Mouse (Mus musculus) T-helper 17 cell (primary cell): Measurements from ENCODE around the gene Picalm.
"Not testable (repeated sequence)": the region's sequence is repeated elsewhere in the genome, so short reads cannot be mapped to it uniquely, and the experiment has no call there.

Experiments used
- in situ Hi-C, 2 experiments: fragments of 300-600 bp; cut with MboI, MseI; formaldehyde crosslinking; loops; 1 replicate in 1 of 2; 2 replicates in 1 of 2; pipeline ENCODE4 v1.15.1; 2025; ENCODE audit warnings: high pct_unique_total_duplicates in 2 of 2

Picalm gene

DNA sequence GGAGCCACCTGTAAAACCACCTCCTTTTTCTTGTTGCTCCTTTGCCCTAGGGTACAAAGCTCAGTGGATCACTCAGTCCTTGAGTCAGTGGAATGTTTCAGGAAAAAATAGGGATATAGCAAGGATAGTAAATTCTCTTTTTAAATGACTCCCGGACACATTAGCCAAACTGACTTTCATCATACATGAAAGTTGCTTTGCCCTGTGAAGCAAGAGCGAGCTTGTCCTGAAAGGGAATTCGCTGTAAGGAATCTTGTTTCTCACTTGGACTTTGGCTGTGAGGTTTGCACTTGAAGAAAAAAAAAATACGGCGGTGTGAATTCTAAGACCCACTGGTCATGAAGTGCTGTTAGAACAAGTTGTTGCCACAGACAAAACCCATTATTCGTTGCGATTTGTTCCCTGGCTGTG lies 1.8 kb downstream of the Picalm start:
- in situ Hi-C loops, result no loop called here

GRCm38 (mm10) chr7:90132322-90132721 lies 2.3 kb downstream of the Picalm start:
- in situ Hi-C loops, result no loop called here

DNA sequence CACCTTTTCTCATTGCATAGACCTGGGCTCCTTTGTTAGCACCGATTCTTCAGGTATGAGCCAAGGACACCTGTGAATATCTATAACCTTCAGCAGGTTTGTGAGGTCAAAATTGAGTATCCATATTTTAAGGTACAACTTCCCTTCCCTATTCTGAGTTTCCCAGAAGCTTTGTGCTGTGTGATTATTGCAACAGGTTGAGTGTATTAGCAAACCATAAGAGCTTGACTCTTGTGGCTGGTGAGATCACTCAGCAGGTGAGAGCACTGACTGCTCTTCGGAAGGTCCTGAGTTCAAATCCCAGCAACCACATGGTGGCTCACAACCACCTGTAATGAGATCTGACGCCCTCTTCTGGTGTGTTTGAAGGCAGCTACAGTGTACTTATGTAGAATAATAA lies 6.7 kb downstream of the Picalm start:
- in situ Hi-C loops, result no loop called here

- in situ Hi-C loops, result no loop called here
Observed at GRCm38 (mm10) chr7:90138359-90138758, 8.3 kb downstream of the Picalm start.

GRCm38 (mm10) chr7:90140290-90140689 lies 10.3 kb downstream of the Picalm start:
- in situ Hi-C loops, result loop anchor here in 1 of 2 experiments (10.0 kb wide), 1 partner anchor 535 kb away; no protein-coding TSS in a partner anchor

DNA sequence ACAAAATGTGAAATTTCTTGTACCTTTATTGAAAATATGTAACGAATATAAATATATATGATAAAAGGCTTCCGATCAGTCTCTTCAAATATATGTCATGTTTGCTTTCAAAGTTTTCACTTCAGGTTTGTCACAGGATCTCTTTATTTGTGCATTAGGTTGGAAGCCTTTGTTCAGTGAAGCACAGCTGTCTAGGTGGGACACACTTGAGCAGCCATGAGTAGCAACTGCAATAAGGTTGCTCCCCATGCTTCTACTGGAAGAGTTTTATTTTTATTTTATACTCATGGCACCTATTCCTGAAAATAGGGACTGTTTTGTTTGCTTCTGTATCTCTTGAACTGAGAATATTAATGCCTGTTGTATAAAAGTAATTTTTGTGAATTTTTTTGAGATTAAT lies 14.3 kb downstream of the Picalm start:
- in situ Hi-C loops, result loop anchor here in 1 of 2 experiments (10.0 kb wide), 1 partner anchor 531 kb away; no protein-coding TSS in a partner anchor

- in situ Hi-C loops, result loop anchor here (5.0 to 10.0 kb wide), 2 partner anchors 143 to 530 kb away; no protein-coding TSS in a partner anchor
Observed at GRCm38 (mm10) chr7:90144971-90145370, 15.0 kb downstream of the Picalm start.

- in situ Hi-C loops, result loop anchor here (5.0 to 10.0 kb wide), 2 partner anchors 143 to 529 kb away; no protein-coding TSS in a partner anchor
Observed at GRCm38 (mm10) chr7:90145376-90145775, 15.4 kb downstream of the Picalm start.

DNA sequence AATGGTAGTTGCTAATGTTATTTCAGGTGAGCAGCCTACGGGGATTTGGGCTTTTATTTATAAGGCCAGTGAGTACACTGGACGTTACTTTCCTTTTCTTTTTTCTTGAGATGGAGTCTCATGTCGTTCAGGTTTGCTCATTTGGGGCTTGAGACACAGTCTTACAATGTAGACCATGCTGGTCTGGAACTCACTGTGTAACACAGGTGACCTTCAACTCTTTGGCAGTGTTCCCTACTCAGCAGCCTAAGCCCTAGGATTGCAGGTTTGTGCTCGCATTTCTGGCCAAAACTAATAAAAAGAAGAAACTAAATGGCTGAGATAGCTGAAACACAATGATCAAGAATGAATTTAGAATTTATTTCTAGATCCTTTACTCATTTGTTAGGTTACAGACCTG lies 15.9 kb downstream of the Picalm start:
- in situ Hi-C loops, result loop anchor here (5.0 to 10.0 kb wide), 2 partner anchors 144 to 529 kb away; no protein-coding TSS in a partner anchor

GRCm38 (mm10) chr7:90146321-90146720 lies 16.3 kb downstream of the Picalm start:
- in situ Hi-C loops, result loop anchor here (5.0 to 10.0 kb wide), 2 partner anchors 144 to 528 kb away; no protein-coding TSS in a partner anchor

- in situ Hi-C loops, result loop anchor here (5.0 to 10.0 kb wide), 2 partner anchors 146 to 527 kb away; no protein-coding TSS in a partner anchor
Observed at GRCm38 (mm10) chr7:90148023-90148422, 18.0 kb downstream of the Picalm start.

DNA sequence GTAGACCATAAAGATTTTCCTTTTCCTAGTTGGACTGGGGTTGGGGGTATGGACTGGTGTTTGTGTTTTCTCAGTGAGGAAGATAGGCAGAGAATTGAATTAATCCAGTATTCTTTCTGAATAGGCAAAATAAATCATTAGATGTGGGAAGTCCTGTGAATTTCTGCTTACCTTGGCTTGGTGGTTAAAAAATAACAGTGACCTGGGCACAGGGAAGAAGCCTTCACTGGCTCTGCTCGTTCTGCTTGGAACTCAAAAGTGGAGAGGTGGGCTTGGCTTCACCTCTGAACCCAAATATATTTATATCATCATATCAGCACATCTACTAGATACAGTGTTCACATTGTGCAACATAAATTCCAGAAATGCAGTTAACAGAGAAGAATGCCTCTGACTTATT lies 18.5 kb downstream of the Picalm start:
- in situ Hi-C loops, result loop anchor here (5.0 to 10.0 kb wide), 2 partner anchors 146 to 526 kb away; no protein-coding TSS in a partner anchor

GRCm38 (mm10) chr7:90150311-90150710 lies 20.3 kb downstream of the Picalm start:
- in situ Hi-C loops, result no loop called here

- in situ Hi-C loops, result loop anchor here in 1 of 2 experiments (5.0 kb wide), 1 partner anchor 161 kb away; no protein-coding TSS in a partner anchor
Observed at GRCm38 (mm10) chr7:90158034-90158433, 28.0 kb downstream of the Picalm start.

DNA sequence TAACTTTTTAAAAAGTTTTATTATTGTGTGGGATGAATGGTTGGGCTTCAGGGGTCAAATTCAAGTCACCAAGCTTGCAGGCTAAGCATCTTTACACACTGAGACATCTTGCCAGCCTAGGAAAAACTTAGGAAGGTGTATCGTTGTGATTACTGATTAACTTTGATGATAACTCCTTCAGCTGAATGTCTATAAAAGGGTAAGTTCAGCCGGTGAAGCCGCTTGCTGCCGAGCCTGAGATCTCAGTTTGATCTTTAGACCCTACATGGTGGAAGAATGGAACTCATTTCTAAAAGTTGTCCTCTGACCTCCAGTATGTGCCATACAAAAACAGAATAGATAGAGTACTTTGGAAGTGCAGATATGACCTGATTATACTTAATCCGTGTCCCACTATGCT lies 30.6 kb downstream of the Picalm start:
- in situ Hi-C loops, result no loop called here

GRCm38 (mm10) chr7:90164276-90164675 lies 34.3 kb downstream of the Picalm start:
- in situ Hi-C loops, result no loop called here

GRCm38 (mm10) chr7:90165970-90166369 lies 36.0 kb downstream of the Picalm start:
- in situ Hi-C loops, result no loop called here

- in situ Hi-C loops, result not testable (repeated sequence)
Observed at GRCm38 (mm10) chr7:90167777-90168176, 37.8 kb downstream of the Picalm start.

DNA sequence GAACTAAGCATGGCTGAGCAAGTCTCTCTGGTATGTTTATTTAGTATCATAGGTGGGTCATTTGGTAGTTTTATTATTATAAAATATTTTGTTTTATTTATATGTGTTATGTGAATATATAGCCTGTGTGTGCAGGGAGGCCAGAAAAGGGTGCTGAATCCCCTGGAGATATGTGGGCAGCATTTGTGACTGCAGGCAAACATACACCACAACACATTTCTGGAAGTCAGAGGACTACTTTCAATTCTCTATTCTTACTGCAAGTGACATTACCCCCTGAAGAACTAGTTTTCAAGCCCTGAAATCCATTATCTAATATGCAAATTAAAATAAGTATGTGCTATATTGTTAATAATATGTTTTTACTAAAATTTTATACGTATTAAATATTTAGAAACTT lies 43.8 kb downstream of the Picalm start:
- in situ Hi-C loops, result no loop called here

DNA sequence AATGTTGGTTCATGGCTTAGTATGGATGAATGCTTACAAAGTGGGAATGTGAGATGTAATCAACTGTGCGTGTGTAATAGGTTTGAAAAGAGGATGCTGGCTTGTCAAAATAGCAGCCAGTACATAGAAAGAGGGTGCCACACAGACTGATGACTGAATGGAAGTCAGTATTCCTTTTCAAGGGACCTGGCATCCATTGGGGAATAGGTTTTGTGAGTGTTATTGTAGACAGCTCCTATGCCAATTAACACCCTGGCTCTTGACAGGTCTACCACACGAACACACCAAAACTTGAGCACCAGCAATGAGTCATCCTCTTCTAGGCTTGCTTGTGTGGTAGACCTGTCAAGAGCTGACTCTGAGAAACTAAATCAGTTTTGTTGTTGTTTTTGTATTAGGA lies 45.6 kb downstream of the Picalm start:
- in situ Hi-C loops, result loop anchor here (5.0 to 25.0 kb wide), 3 partner anchors 37 to 1888 kb away; partner anchors contain the start of gene Ctsc (in 1 of the 2)

GRCm38 (mm10) chr7:90180635-90181034 lies 50.6 kb downstream of the Picalm start:
- in situ Hi-C loops, result loop anchor here in 1 of 2 experiments (25.0 kb wide), 1 partner anchor 1893 kb away; the partner anchor contains the start of gene Ctsc

GRCm38 (mm10) chr7:90200251-90200650 lies 70.2 kb downstream of the Picalm start:
- in situ Hi-C loops, result no loop called here

- in situ Hi-C loops, result no loop called here
Observed at GRCm38 (mm10) chr7:90201877-90202465, 72.0 kb downstream of the Picalm start.
